Mouse (Mus musculus) bone marrow, adult 2 months (tissue): ENCODE measurements at regions not wholly inside any gene's neighbourhood (a gene's known extent, or its start where the extent isn't known, plus 50 kb on each side); places are given as distances from the start of the nearest gene placed in this dataset.
"Not testable (repeated sequence)": the region's sequence is repeated elsewhere in the genome, so short reads cannot be mapped to it uniquely, and the experiment has no call there.

Source experiments
- CTCF ChIP-seq: fragments of 200-500 bp; IDR thresholded peaks from 2 replicates; pipeline ENCODE4 v1.5.1; 2011; ENCODE audit warnings: low read length, control low read depth; ENCODE audit not compliant: control insufficient read depth, insufficient read depth
- POLR2A ChIP-seq: fragments of 200-500 bp; IDR thresholded peaks from 2 replicates; pipeline ENCODE4 v1.6.1; 2011; ENCODE audit warnings: low read depth, mild to moderate bottlenecking, control low read depth, low read length, borderline replicate concordance; ENCODE audit not compliant: control insufficient read depth

- not testable (repeated sequence) for TF ChIP-seq CTCF, POLR2A
Observed at GRCm38 (mm10) chr13:61803763-61804162, 233.8 kb upstream of the Cts3 start.
